ENCODE assay signal across 9 mouse cellular contexts in the genomic region with DNA sequence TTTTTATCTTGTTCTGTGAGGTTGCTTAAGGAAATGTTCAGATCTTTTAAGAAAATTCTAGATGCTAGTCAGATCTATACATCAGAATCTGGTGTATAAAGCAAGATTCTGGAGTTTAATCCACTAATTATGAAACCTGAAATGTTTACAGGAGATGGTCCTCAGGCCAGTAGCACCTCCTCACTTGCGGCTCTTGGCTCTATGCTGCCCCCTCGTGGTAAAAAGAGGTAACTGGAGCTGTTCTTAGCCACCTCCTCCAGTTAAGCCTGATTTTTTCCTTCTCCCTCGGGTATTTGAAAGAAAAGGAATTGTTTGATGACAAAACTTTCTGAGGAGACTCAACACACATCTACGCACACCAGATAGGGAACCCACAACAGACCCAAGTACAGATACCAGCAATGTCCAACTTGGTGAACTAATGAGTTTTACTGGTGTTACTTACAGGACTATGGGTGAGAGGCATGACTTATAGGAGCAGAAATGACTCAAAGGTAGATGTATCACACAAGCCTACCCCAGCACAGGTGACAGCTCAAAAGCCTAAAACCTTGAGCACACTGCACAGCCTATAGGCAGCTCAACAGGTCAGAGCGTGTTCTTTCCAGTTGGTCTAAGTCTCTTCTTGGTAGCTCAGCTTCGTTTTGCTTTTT. TPM values are rescaled to one million over a fixed set of nuclear protein-coding genes. Genes with fewer than 3 reads are reported as not detected.
DNase-seq lines count a peak whose midpoint lies in the region; ATAC-seq and TF ChIP-seq lines count a peak whose summit lies in the region.
"Had no signal": no experiment of that assay in that cellular context is flagged by ENCODE, and none has a peak within 500 bp of the region (broad histone marks: within the 10 kb centered on the region; RNA-seq: fewer than 3 reads in every experiment).

No protein-coding gene starts in this region.

- H3K27me3 ChIP-seq in E14TG2a.4 (ENCODE audit: insufficient read depth, low read length): 0 out of 2 replicates have a peak, but pooled peaks cover 5% of the 10 kb centered on the region
- H3K27me3 ChIP-seq in lung, embryonic 16.5 days (ENCODE audit: control insufficient read depth, insufficient read depth, low read depth, low read length): no peaks in the 10 kb centered on the region
- H3K27me3 ChIP-seq: limb, embryonic 13.5 days had no signal

- H3K4me1 ChIP-seq in E14TG2a.4 (replicated peaks; ENCODE audit: low read depth, low read length): no peaks in the 10 kb centered on the region
- 0 out of 2 replicates have a peak, but pooled peaks cover 2% of the 10 kb centered on the region for H3K4me1 ChIP-seq in lung, embryonic 16.5 days (replicated peaks; ENCODE audit: control insufficient read depth, insufficient read depth, low read length)
- H3K4me1 ChIP-seq: limb, embryonic 13.5 days had no signal

- H3K4me3 ChIP-seq in E14TG2a.4 (replicated peaks; ENCODE audit: low read length): no peak overlapping the region
- H3K4me3 ChIP-seq in lung, embryonic 16.5 days (ENCODE audit: low read length): no peak overlapping the region
- H3K4me3 ChIP-seq: limb, embryonic 13.5 days had no signal

- ATAC-seq in lung, embryonic 16.5 days (ENCODE audit: low read depth): peak; percentile 41; the same call in 1 of the 2 replicates

- TF ChIP-seq CTCF in E14TG2a.4 (conservative IDR thresholded peaks at IDR 0.05; ENCODE audit: low read length): peak; percentile 97

- WGBS in large intestine, adult 2 months: 33% methylated on average over 6 of the region's 6 CpGs
- 33% methylated on average over 6 of the region's 6 CpGs for WGBS in lung, embryonic 16.5 days

- DNase-seq in adipocyte (ENCODE audit: low spot score): peak; percentile 66
- DNase-seq in embryo, embryonic 11 days: peak; percentile 69
- peak; percentile 47 to 67 for DNase-seq in heart, postnatal 36 days
- DNase-seq in large intestine, adult 2 months (ENCODE audit: low read depth, low spot score): peak; percentile 31
- peak; percentile 74 for DNase-seq in retina, postnatal 1 day
- peak; percentile 34 to 67 for DNase-seq in urinary bladder, postnatal 4 days (ENCODE audit: low spot score in 2 of 2)

- no peak overlapping the region for H3K9ac ChIP-seq in lung, embryonic 16.5 days (ENCODE audit: low read length)
- H3K9ac ChIP-seq: limb, embryonic 13.5 days had no signal

- intact Hi-C loops in heart, postnatal 36 days (cut with DNase I): loop anchor here (10.0 kb wide), 1 partner anchor 1500 kb away; no protein-coding TSS in a partner anchor

- H3K9me3 ChIP-seq in E14TG2a.4 (ENCODE audit: low read length): no peaks in the 10 kb centered on the region
- no peaks in the 10 kb centered on the region for H3K9me3 ChIP-seq in lung, embryonic 16.5 days (ENCODE audit: control insufficient read depth, low read length)
- H3K9me3 ChIP-seq: limb, embryonic 13.5 days had no signal

- H3K4me2 ChIP-seq in lung, embryonic 16.5 days (ENCODE audit: low read depth, low read length): no peak overlapping the region
- H3K4me2 ChIP-seq: limb, embryonic 13.5 days had no signal

- H3K27ac ChIP-seq in lung, embryonic 16.5 days (ENCODE audit: low read length): no peak overlapping the region
- H3K27ac ChIP-seq: limb, embryonic 13.5 days had no signal

- H3K36me3 ChIP-seq in E14TG2a.4 (ENCODE audit: insufficient read depth, low read length): no peaks in the 10 kb centered on the region
- no peaks in the 10 kb centered on the region for H3K36me3 ChIP-seq in lung, embryonic 16.5 days (ENCODE audit: control insufficient read depth, insufficient read depth, low read length)
- H3K36me3 ChIP-seq: limb, embryonic 13.5 days had no signal

RNA-seq across cellular contexts. Expression of gene Fam213a, which starts 21.7 kb away (rescaled TPM):
- 10 to 100 TPM; 18.9 to 20.1 TPM for total RNA-seq in heart, postnatal 36 days (2021)
- 5.6 and 20.5 TPM in 2 replicates for polyA plus RNA-seq in large intestine, adult 2 months (2012; rRNA removed)
- polyA plus RNA-seq in lung, embryonic 16.5 days (2015; fragmentation: Nextera tagmentation; extraction: Ambion mirVana): 131 and 132 TPM in 2 replicates

RNA-seq across cellular contexts. Expression of gene Dydc2, which starts 33.7 kb away (rescaled TPM):
- total RNA-seq in heart, postnatal 36 days (2021): not detected
- not detected in 2 replicates for polyA plus RNA-seq in large intestine, adult 2 months (2012; rRNA removed)
- 0.70 and 0.89 TPM in 2 replicates for polyA plus RNA-seq in lung, embryonic 16.5 days (2015; fragmentation: Nextera tagmentation; extraction: Ambion mirVana)
- polyA plus RNA-seq: limb, embryonic 13.5 days had no signal

RNA-seq across cellular contexts. Expression of gene Dydc1, which starts 37.4 kb away (rescaled TPM):
- total RNA-seq in heart, postnatal 36 days (2021): not detected
- polyA plus RNA-seq in large intestine, adult 2 months (2012; rRNA removed): not detected in 2 replicates
- polyA plus RNA-seq in lung, embryonic 16.5 days (2015; fragmentation: Nextera tagmentation; extraction: Ambion mirVana): 0.19 and 0.44 TPM in 2 replicates
- polyA plus RNA-seq: limb, embryonic 13.5 days had no signal
